Mouse (Mus musculus): Measurements from ENCODE around the gene Rasa3. TPM values are rescaled to one million over a fixed set of nuclear protein-coding genes. Genes with fewer than 3 reads are reported as not detected.

Gene Rasa3
- polyA plus RNA-seq (2014; fragmentation: Illumina TruSeq; extraction: RNeasy Lipid Tissue Mini Kit (QIAGEN cat#74804); ENCODE audit: insufficient read depth, low read depth, low replicate concordance): 23.5 TPM

DNA sequence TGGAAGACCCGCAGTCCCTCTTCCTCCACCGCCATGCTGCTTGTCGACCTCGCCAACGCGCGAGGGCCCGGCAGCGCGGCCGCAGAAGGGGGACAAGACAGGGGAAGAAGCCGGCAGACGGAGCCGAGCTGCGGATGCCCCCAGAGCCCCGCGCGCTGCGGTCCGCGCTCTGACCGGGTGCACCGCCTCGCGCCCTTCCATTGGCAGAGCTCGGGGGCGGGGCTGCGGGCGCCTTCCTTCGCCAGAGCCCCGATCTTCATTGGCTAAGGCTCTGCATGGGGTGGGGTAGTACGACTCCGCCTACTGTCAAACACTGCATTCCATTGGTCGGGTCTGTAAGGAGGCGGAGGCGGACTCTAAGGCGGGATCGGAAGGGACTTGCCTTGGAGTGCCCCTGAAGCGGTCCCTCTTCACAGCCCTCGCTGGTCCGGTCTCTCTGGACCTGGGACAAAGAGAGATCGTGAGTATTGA lies at the start of gene Rasa3:
Gene Rasa3, minus strand, starts transcription at position 191 of the 471 bp plus-strand sequence.

DNA sequence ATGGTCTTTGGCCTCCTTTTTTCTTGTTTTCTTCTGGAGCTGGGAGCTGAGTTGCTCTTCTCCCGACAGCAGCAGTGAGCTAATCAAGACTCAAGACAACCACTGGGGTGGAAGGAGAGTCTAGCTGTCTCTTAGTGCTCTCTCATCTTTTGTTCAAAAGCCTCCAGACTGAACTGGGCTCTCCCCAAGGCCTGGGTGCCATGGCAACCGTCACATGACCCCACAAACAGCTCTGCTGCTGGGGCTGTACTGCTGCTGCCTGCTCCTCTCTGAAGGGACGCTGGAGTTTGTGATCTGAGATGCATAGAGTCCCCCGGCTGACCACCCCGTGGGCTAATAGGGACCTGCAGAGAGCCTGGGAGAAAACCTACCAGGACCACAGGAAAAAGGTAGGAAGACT lies 28.3 kb upstream of the Rasa3 start, which contains the start of gene Cfap97d2:
Gene Cfap97d2, plus strand, starts transcription at position 222 of the 400 bp plus-strand sequence.

DNA sequence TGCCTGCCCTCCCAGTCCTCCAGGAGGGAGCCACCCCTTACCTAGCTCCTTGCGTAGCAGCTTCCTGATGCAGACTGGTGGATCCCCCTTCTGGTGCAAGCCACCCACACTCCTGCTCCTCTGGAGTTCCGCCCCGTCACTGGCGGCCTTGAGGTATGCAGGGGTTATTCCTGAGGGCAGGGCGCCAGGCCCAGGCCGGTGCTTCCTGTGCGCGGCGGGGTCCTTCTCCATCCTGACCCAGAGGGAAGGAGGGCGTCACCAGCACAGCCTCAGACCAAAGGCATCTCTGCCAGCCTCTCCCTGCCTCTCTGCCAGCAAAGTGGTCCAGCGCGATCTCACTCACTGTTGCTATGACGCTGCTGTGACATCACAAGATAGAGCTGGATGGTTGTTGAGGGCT lies 115.3 kb downstream of the Rasa3 start, which contains the start of gene 1700029H14Rik:
Gene 1700029H14Rik, minus strand, starts transcription at position 344 of the 400 bp plus-strand sequence.

Other genes starting within 250 kb of the Rasa3 start
- 1.6 TPM for gene Tmem255b, start 242.4 kb downstream of the Rasa3 start, polyA plus RNA-seq (2014; fragmentation: Illumina TruSeq; extraction: RNeasy Lipid Tissue Mini Kit (QIAGEN cat#74804); ENCODE audit: insufficient read depth, low read depth, low replicate concordance)
- gene Gas6, start 183.1 kb downstream of the Rasa3 start, polyA plus RNA-seq (2014; fragmentation: Illumina TruSeq; extraction: RNeasy Lipid Tissue Mini Kit (QIAGEN cat#74804); ENCODE audit: insufficient read depth, low read depth, low replicate concordance): 167 TPM
- not detected for gene 1700029H14Rik, start 115.1 kb downstream of the Rasa3 start, polyA plus RNA-seq (2014; fragmentation: Illumina TruSeq; extraction: RNeasy Lipid Tissue Mini Kit (QIAGEN cat#74804); ENCODE audit: insufficient read depth, low read depth, low replicate concordance)
- 3.7 TPM for gene Cfap97d2, start 28.3 kb upstream of the Rasa3 start, polyA plus RNA-seq (2014; fragmentation: Illumina TruSeq; extraction: RNeasy Lipid Tissue Mini Kit (QIAGEN cat#74804); ENCODE audit: insufficient read depth, low read depth, low replicate concordance)
- 36.1 TPM for gene Cdc16, start 80.1 kb upstream of the Rasa3 start, polyA plus RNA-seq (2014; fragmentation: Illumina TruSeq; extraction: RNeasy Lipid Tissue Mini Kit (QIAGEN cat#74804); ENCODE audit: insufficient read depth, low read depth, low replicate concordance)
- gene Upf3a, start 108.0 kb upstream of the Rasa3 start, polyA plus RNA-seq (2014; fragmentation: Illumina TruSeq; extraction: RNeasy Lipid Tissue Mini Kit (QIAGEN cat#74804); ENCODE audit: insufficient read depth, low read depth, low replicate concordance): 23.6 TPM
- not detected for gene AF366264, start 160.8 kb upstream of the Rasa3 start, polyA plus RNA-seq (2014; fragmentation: Illumina TruSeq; extraction: RNeasy Lipid Tissue Mini Kit (QIAGEN cat#74804); ENCODE audit: insufficient read depth, low read depth, low replicate concordance)
- gene Champ1, start 192.0 kb upstream of the Rasa3 start, polyA plus RNA-seq (2014; fragmentation: Illumina TruSeq; extraction: RNeasy Lipid Tissue Mini Kit (QIAGEN cat#74804); ENCODE audit: insufficient read depth, low read depth, low replicate concordance): 6.5 TPM
- 13.1 TPM for gene Coprs, start 212.7 kb upstream of the Rasa3 start, polyA plus RNA-seq (2014; fragmentation: Illumina TruSeq; extraction: RNeasy Lipid Tissue Mini Kit (QIAGEN cat#74804); ENCODE audit: insufficient read depth, low read depth, low replicate concordance)

All from lung, adult 10 weeks (tissue).